Mouse (Mus musculus) heart, adult 11 months (tissue): ENCODE data around the gene Fsd2.

ENCODE experiments used
- DNase-seq: peaks from one replicate; pipeline ENCODE4 v3.0.0; 2022

Fsd2 gene

GRCm38 (mm10) chr7:81566892-81567291, at the start of gene Fsd2:
TSS of gene Fsd2 (minus strand) at chr7:81566944.
- peak; percentile 98 for DNase-seq

GRCm38 (mm10) chr7:81615031-81615430, 48.3 kb upstream of the Fsd2 start:
- no peak for DNase-seq

GRCm38 (mm10) chr7:81612856-81613635, 46.3 kb upstream of the Fsd2 start:
- no peak for DNase-seq

- no peak for DNase-seq
Observed at GRCm38 (mm10) chr7:81610125-81610524, 43.4 kb upstream of the Fsd2 start.

GRCm38 (mm10) chr7:81606452-81606851, 39.7 kb upstream of the Fsd2 start:
- DNase-seq = peak; percentile 80

GRCm38 (mm10) chr7:81605489-81605888, 38.7 kb upstream of the Fsd2 start:
- peak; percentile 80 for DNase-seq

- peak; percentile 41 for DNase-seq
Observed at GRCm38 (mm10) chr7:81604991-81605390, 38.2 kb upstream of the Fsd2 start.

GRCm38 (mm10) chr7:81599379-81600280, 32.9 kb upstream of the Fsd2 start:
- peak; percentile 84 for DNase-seq

GRCm38 (mm10) chr7:81597660-81598059, 30.9 kb upstream of the Fsd2 start:
- DNase-seq = peak; percentile 64

- peak; percentile 87 for DNase-seq
Observed at GRCm38 (mm10) chr7:81596086-81596485, 29.3 kb upstream of the Fsd2 start.

GRCm38 (mm10) chr7:81595056-81595455, 28.3 kb upstream of the Fsd2 start:
- peak; percentile 59 for DNase-seq

GRCm38 (mm10) chr7:81593387-81593786, 26.6 kb upstream of the Fsd2 start:
- peak; percentile 81 for DNase-seq

GRCm38 (mm10) chr7:81592686-81593085, 25.9 kb upstream of the Fsd2 start:
- no peak for DNase-seq

GRCm38 (mm10) chr7:81587238-81587637, 20.5 kb upstream of the Fsd2 start:
- DNase-seq = peak; percentile 55

GRCm38 (mm10) chr7:81585326-81585725, 18.6 kb upstream of the Fsd2 start:
- no peak for DNase-seq

GRCm38 (mm10) chr7:81583512-81583911, 16.8 kb upstream of the Fsd2 start:
- no peak for DNase-seq

- peak; percentile 5 for DNase-seq
Observed at GRCm38 (mm10) chr7:81579312-81579711, 12.6 kb upstream of the Fsd2 start.

- DNase-seq = peak; percentile 60
Observed at GRCm38 (mm10) chr7:81578413-81578812, 11.7 kb upstream of the Fsd2 start.

GRCm38 (mm10) chr7:81577872-81578271, 11.1 kb upstream of the Fsd2 start:
- DNase-seq = peak; percentile 79

- DNase-seq = peak; percentile 90
Observed at GRCm38 (mm10) chr7:81575606-81576005, 8.9 kb upstream of the Fsd2 start.

GRCm38 (mm10) chr7:81573821-81574220, 7.1 kb upstream of the Fsd2 start:
- peak; percentile 68 for DNase-seq

GRCm38 (mm10) chr7:81573397-81573796, 6.7 kb upstream of the Fsd2 start:
- peak; percentile 95 for DNase-seq

GRCm38 (mm10) chr7:81572610-81573268, 6.0 kb upstream of the Fsd2 start:
- DNase-seq = peak; percentile 91
